Mouse (Mus musculus): Measurements from ENCODE around the gene Gm9195.

DNA sequence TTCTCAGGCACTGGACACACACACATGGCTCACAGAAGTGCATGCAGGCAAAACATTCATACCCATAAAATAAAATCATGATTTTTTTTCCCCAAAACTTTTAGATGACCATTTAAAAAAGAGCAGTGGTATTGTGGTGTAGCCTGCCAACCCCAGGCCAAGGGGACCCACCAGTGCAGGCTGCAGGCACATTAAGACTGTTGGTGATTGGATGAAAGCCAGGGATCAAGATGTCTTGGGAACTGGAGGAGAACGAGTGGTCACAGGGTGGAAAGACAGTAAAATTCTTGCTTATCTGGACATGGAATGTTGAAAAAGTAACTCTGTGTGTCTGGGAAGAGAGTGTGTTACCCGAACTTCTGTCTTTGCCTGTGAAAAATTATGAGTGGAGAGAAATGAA, 27.9 kb upstream of the Gm9195 start:
- TF ChIP-seq CTCF (IDR thresholded peaks at IDR 0.05; ENCODE audit: low read depth) (no peak), EP300 (IDR thresholded peaks at IDR 0.05; ENCODE audit: low read depth) (no peak)
